Mouse (Mus musculus) heart, adult 2 months (tissue): ENCODE measurements at regions not wholly inside any gene's neighbourhood (a gene's known extent, or its start where the extent isn't known, plus 50 kb on each side); places are given as distances from the start of the nearest gene placed in this dataset.

Experiments
- CTCF ChIP-seq: fragments of 200-600 bp; IDR thresholded peaks from 2 replicates; pipeline ENCODE4 v1.8.1; 2022; ENCODE audit warnings: antibody characterized with exemption, mild to moderate bottlenecking, moderate library complexity
- POLR2A ChIP-seq: fragments of 200-500 bp; IDR thresholded peaks from 2 replicates; pipeline ENCODE4 v1.6.1; 2011; ENCODE audit warnings: mild to moderate bottlenecking, low read depth, low read length, control low read depth; ENCODE audit not compliant: insufficient read depth

DNA sequence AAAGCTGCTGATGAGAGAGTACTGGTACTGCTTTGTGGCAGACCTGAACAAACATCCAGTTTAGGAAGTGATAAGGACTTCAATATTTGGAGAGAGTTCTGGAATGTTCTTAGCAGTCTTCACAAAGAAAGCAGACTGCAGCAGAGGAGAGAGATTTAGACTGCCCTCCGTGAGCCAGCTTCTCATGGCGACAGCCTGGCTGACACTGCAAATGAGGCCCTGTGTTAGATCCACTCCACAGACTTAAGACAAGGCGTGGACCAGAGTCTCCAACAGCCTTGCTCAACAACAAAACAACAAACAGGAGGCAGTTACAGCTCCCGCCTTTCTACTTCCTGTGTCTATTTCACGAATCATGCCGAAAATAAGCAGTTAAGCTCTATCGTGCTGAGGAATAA lies 81.9 kb downstream of the Gm21962 start:
- no peak for TF ChIP-seq CTCF
- TF ChIP-seq POLR2A, result no peak
